Mouse (Mus musculus): ENCODE results near the gene Lrrc8b.

The Lrrc8b gene

DNA sequence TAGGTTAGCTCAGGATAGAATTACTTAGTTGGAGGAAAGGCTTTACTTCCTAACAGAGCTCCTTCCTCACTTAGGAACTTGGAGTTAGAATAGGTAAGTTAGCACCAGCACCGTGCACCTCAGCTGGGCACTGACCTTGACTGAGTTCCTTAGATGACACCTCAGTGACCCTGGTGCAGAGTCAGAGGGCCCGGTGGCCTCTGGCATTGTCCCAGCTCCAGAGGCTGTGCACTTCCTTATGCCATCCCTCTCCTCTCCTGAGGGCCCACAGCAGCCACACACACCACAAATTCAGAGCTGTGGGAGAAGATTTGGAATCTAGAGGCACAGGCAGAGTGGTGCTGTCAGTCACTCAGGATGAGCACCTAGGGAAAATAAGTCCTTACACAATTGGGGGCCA lies 68.1 kb downstream of the Lrrc8b start:
- no peak for DNase-seq (ENCODE audit: inconsistent ontology term)

DNA sequence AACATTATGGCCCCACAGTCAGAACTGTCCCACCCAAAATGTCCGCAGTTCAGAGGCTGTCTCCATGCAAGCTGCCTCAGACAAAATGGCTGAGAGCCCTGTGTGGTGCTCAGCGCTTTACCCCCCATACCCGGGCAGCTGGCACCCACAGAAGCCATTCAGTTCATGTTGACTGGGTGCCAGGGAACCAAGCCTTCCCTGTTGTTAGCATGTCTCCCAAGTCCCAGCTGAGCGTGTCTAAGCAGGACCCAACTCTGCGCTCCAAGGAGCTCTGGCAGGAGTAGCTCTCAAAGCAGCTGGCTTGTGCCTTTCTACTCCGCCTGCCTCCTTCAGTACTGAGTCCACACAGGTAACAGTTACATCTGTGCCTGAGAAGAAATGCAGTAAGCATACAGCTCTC lies 68.7 kb downstream of the Lrrc8b start:
- DNase-seq (ENCODE audit: inconsistent ontology term) = no peak

DNA sequence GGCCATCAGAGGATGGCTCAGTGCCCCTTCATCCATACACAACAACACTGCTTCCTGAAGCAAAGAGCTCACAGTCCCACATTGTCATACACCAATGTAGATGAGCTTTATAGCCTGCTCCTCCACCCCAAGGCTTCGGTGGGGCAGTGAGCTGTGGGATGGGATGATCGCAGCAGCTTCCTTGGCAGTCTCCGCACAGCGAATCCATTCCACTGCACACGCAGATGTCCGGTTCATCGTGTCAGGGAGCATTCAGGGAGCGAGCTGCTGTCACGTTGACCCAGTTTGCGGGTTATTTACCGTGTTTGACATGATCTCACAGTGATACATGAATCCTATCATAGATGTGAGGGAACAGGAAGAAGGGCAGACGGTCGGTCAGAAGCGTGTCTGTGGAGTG lies 69.3 kb downstream of the Lrrc8b start:
- no peak for DNase-seq (ENCODE audit: inconsistent ontology term)

DNA sequence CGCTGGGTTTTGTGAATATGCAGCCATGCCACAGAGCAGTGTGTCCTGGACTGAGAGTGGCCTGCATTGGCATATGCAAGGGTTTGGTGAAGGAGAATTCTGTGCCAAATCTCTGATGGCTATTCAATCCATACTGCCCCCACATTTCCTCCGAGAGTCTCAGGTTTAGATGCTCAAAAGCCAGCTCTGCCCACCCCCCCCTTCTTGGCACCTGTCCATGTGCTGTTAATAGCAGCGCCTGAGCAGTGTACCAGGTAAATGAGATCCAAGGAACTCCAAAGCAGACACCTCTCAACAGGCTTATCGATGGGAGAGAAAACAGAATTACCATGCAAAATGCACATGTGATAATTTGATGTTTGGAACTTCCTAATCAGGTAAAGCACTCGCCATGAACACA lies 74.6 kb downstream of the Lrrc8b start:
- DNase-seq (ENCODE audit: inconsistent ontology term) = no peak

DNA sequence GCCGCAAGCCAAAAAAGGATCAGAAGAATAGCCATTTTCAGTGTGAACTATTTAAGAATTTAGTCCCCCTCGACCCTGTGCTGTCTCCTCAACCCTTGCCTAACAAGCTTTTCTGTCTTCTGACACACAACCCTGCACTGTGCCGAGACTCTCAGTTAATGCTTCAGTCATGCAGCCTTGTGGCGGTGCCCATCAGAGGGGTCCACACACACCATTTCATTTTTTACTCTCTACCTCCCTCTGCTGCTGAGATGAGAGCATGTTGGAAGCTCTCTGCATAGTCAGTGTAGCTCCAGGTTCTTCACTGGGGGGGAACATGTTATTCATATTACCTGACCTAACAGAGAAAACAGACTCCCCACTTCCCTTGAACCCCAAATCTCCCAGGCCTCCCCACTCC lies 75.8 kb downstream of the Lrrc8b start:
- no peak for DNase-seq (ENCODE audit: inconsistent ontology term)

DNA sequence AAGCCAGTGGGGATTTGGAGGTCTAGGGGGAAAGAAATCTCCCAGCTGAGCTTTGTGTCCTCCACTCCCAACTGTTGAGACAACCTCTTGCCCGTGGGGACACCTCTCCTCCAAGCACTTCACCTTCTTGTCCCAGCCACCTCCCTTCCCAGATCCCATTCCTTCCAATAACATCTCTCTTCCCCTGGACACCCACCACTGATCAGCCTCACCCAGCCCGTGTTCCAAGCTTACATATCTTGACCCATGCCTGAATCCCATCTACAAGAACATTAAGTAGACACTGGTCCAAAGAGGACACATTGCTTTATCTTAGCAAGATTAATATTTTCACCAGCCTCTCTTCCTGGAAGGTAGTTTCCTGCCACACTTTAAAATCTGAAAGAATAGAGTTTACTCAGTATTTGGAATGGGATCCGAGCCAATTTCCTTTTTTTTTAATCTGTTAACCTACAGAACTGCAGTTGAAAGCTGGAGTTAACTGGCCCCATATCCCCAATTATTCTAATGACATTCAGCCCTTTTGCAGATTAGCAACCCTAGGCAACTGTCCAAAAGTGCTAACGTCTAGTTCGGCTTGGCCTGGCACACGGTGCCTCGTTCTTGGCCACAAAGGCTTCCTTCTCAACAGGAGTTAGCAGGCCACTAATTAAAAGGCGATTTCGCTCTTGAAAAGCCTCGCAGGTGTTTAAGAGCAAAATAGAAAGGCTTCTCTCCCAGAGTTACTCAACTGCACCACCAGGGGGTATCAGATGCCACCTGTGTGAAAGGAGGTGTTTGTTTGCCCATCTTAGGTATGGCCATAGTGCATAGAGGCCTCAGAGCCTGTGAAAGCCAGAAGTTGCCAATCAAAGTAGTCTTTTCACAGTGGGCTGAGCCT lies 77.0 kb downstream of the Lrrc8b start:
- DNase-seq (ENCODE audit: inconsistent ontology term) = peak; percentile 84

DNA sequence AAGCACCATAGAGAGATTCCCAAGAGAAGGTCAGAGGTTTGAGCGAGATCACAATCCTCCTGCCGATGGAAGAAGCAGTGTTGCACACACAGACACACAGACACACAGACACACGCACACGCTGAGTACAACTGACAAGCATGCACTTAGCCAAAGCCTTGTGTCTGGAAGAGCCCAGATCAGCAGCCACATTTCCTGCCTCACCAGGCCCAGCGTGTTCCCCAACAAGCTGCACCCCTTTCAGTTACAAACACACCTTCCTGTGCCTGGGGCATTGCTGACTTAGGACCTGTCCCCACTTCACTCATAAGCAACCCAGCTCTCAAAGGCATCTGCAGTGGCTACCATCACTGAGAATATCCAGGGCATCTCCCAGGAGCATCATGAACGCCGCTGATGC lies 77.8 kb downstream of the Lrrc8b start:
- no peak for DNase-seq (ENCODE audit: inconsistent ontology term)

DNA sequence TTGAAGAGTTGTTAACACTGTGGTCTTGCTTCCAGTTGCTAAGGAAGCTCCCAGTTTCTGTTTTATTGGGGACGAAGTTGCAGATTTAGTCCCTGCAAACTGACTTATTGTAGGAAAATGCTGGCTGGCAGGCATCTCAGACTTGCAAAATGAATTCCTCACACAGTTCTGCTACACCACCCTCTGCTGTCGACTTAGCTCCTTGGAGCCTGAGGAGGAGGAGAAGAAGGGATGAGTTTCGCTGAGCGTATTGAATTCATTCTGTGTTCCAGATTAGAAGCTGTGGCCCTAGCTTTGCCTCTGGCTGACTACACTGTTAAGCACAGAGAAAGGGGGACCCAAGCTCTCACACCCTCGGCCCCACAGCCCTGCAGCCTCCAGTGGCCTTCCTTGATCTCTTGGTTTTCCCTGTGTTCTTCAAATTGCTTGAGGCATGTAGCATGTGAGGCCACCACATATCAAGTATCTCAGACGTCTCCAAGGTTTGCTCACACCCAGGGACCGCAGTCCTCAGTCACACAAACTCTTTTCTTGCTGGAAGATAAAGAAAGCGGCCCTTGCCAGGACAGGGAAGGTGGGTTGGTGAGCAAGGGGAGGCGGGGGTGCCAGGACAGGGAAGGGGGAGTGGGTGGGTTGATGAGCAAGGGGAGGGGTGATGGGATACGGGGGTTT lies 78.8 kb downstream of the Lrrc8b start:
- DNase-seq (ENCODE audit: inconsistent ontology term) = no peak

DNA sequence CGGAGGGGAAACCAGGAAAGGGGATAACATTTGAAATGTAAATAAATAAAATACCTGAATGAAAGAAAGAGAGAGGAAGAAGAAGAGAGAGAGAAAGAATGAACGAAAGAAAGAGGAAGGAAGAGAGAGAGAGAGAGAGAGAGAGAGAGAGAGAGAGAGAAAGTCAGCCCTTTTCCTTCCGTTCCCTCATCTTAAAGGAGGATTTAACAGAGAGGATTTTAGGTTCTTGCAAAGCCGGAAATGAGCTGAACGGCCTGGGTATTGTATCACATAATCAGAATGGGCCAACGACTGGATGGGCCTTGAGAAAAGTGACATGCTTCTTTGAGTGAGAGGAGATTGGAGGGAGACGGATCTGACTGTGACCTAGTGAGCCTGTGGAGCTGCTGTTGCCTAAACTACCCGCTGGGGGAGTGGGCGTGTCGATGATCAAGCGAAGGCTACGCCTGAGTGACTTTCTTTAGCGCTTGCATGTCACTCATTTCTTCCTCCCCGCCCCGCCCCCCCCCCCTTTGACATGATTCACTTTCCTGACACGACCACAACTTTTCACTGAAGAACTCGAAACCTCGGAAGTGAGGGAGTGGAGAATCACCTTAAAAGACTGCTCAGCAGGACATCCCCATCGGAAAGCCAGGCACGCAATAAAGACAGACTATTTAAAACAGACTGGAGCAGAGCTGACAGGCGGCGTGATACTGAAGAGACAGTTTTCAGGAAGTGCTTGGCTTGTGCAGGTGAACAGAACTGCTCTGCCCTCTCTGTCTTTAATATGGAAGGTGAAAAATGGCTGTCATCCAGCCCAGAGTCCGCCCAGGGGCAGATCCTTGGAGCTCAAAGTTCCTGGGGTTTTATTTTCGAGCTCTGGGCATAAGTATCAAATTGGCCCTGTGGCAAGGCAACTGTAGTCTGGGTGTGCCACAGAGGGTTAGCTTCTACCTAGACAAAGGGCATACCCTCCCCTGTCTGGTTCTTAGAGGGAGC lies 79.6 kb downstream of the Lrrc8b start:
- DNase-seq (ENCODE audit: inconsistent ontology term) = peak; percentile 92

DNA sequence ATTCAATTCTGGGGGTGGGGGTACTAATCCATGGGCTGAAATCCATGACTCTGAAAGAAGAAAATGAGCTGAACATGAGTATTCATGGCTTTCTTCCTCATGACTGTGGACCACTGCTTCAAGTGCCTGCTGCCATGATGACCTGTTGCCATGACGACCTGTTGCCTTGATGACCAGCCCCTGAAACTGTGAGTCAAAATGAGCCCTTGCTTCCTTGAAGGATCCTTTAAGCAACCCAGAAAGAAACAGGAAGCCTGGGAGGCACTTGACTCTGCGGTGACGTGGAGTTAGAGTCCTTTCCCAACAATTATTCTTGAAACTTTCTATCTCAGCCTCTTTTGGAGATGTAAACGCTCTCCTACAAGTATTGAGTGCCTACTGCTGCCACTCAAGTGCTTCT lies 80.6 kb downstream of the Lrrc8b start:
- no peak for DNase-seq (ENCODE audit: inconsistent ontology term)

DNA sequence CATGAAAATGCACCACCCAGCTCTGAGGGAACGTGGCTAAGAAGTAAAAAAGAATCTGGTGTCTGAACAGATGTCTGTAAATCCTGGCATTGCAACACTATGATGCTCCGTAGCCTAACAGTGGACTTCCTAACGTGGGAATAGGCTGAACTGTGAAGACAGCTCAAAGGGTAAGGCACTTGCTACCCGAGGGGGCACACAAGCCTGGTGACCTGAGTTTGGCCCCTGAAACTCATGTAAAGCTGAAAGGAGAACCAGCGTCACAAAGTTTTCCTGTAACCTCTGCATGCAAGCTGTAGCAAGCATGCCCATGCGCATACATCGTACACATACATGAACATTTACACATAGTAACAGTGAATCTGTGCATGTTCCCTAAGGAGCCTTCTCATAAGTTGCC lies 81.0 kb downstream of the Lrrc8b start:
- DNase-seq (ENCODE audit: inconsistent ontology term) = no peak

DNA sequence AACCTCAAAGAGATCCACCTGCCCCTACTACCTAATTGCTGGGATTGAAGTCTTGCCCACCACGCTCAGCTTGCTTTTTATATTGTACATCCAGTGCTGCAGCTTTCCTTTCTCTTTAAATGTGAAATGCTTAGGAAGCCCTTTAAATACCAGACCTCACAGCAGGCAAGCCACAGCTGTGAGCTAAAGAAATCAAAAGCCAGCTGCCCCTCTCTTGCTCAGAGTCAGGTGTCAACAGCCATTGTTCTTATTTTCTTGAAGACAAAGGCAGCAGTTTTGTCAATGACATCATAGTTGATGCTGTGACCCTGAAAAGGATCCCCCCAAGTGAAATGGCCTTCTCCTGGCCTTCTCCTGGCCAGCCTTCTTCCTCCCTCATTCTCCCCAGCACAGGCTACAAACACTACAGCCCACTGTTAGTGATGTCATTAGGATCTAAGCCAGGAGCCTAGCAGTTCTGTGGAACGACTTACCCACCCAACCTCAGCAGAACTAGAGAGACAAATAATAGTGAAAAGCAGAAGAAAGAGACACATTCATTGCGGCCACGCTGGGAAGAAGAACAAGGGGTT lies 82.9 kb downstream of the Lrrc8b start:
- DNase-seq (ENCODE audit: inconsistent ontology term) = peak; percentile 58

DNA sequence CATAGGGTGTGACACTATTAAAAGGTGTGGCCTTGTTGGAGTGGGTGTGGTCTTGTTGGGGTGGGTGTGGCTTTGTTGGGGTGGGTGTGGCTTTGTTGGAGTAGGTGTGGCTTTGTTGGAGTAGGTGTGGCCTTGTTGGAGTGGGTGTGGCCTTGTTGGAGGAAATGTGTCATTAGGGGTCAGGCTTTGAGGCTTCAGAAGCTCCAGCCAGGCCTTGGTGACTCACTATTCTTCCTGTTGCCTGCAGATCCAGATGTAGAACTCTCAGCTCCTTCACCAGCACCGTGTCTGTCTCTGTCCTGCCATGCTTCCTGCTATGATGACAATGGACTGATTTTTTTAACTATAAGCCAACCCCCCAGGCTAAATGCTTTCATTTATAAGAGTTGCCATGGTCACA lies 83.8 kb downstream of the Lrrc8b start:
- DNase-seq (ENCODE audit: inconsistent ontology term) = no peak

DNA sequence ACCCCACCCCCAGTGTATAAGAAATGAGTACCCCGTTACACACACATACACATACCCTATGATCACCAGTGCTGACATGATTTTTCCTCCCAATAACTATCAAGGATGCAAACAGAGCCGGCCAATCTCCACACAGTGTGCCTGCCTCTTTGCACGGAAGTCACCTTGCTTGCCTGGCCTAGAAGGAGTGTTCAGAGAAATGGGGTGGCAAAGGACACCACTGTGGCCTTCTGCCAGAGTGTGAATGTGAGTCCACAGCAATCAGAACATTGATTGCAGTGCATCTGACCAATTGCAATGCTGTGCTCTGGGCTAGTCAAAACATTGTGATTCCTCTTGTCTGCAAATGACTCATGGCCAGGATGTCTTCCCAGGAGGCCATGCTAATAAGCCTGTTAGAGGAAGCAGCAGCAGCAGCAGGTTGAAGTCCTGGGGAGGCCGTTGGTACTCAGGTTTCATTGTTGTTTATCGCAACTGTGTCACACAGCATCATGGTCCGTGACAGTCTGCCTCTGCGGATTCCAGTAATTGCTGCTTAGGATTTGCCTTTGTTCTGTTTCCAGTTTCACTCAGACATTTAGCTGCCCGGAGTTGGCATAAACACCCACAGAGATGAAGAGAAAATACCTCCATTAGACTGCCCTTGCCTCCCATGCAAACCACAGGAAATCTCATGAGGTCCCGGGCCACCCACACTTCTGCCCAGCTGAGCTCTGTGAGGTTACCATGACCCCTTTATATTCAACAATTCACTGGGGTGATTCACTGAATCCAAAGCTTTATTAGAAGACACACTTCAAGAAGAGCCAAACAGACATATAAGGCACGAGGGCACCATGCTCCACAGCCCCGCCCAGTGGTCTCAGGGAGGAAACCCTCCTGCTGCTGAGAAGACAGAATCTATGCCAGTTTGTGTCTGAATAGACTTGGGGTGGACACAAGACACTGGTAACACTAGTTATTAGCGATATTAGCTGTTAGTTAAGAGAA lies 84.9 kb downstream of the Lrrc8b start:
- peak; percentile 97 for DNase-seq (ENCODE audit: inconsistent ontology term)

DNA sequence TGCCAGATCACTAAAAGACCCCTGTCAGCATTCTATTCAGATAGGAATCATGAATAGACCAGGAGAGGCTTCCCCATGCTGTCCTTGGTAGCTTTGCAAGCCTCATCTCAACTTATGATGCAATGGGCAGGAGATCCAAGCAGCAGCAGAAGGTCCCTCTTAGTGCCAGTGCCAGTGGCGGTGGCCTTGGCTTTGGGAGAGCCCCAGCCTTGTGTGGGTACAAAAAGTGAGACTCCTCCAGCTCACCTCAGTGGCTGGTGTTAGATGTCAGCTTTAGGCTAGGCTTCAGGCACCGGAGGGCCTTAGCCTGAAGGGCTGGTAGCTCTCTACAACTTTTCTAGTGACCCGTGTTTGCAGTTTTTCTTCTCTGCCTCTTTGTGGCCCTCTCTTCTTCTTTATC lies 85.6 kb downstream of the Lrrc8b start:
- no peak for DNase-seq (ENCODE audit: inconsistent ontology term)

DNA sequence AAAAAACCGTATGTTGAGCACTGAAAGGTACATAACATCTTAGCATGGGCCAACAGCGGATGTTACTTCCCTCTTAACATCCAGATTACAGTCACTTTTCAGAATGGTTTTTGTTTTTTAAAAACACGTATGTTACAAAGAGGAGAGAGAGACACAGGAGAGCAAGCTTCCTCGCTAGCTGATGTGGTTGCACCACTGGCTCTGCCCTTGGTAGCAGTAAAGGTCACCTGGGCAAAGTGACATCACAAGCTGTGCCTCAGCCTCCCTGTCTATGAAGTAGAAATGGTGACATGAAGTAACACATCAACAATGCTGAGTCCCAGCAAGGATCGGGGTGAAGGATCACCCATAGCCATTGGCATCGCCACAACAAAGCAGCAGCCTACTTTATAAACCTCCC lies 93.2 kb downstream of the Lrrc8b start:
- no peak for DNase-seq (ENCODE audit: inconsistent ontology term)

DNA sequence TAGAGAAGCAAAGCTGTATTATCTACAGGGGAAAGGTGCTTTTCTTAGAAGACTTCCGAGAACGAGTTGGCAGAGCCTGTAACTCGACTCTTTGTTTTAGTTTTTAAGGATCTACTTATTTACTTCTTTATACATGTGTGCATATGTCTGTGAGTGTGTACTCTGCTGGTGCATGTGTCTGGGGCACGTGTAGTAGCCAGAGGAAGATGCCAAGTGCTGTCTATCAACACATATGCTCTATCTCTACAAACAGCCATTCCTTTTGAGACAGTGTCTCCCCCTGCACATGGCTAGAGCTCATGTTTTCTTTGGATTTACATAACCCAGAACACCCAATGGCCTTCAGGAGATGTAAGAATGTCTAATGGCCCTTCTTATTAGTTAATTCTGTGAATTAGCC lies 96.7 kb downstream of the Lrrc8b start:
- no peak for DNase-seq (ENCODE audit: inconsistent ontology term)

DNA sequence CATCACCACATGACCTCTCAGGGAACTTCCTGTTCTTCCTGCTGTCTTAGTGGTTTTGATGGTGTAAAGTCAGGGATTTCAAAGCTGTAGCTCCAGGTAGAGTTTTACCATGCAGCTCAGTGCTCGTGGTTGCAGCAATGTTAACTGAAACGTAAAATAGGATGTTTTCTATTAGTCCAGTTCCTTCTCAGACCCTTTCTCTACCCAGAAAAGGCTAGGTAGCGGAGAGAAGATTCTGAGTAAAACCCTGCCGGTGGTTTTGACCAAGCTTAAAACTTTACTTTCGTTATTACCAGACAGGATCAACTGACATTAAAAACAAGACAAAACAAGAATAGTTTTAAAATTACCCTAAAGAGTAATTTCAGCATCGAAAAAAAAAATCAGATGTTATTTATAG lies 100.0 kb downstream of the Lrrc8b start:
- no peak for DNase-seq (ENCODE audit: inconsistent ontology term)

DNA sequence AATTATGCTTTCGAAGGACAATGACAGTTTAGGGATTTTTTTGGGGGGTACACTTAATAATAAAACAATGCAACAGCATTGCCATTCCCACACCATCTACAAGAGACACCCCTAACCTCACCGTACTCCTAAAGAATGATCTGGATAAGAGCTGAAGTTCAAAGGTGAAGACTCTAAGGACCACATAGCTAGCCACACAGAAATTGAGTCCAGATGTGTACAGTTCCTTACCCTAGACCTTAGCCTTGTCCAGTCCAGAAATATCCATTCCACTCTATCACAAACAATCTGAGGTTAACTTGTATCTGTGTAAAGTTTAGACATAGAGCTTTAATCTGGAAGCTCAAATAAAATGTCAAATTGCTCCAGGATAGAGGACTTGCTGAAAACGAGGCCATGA lies 100.7 kb downstream of the Lrrc8b start:
- DNase-seq (ENCODE audit: inconsistent ontology term) = no peak

DNA sequence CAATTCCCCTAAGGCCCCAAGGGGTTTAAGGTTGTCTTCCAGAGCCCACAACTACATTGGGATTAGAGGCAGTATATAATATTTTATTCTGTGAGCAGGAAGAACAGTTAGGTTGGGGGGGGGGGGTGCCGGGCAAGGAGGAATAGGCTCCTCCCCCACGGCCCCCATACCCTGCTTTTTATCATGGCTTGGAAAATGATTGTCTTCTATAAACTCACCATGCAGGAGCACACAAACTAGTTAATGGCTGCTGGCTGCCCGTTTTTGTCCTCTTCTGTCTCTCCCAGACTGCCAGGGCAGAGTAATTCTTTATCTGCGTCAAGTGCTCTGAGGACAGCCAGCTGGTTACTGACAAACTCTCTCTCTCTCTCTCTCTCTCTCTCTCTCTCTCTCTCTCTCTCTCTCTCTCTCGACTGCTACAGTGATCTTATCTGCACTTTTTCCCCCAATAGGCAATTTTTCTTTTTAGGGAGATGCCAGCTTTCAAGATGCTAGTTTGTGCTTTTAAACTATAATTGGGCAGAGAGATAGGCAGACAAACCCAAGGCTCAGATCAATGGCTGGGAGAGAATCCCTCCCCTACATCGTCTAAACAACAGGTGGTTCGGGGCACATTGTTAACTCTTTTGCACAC lies 102.5 kb downstream of the Lrrc8b start:
- peak; percentile 52 for DNase-seq (ENCODE audit: inconsistent ontology term)

Data from Muller cell, postnatal 12 days (primary cell).